Mouse (Mus musculus): ENCODE data around the gene Pofut2. TPM values are rescaled to one million over a fixed set of nuclear protein-coding genes. Genes with fewer than 3 reads are reported as not detected.

The Pofut2 gene
- 51.3 TPM for polyA plus RNA-seq (2017; shearing (Covaris generic))

GRCm38 (mm10) chr10:77258704-77259621 lies at the start of gene Pofut2:
Pofut2 (plus strand) TSS chr10:77259218.

Other genes with a start within 250 kb of the Pofut2 start
- gene Slc19a1, start 227.0 kb upstream of the Pofut2 start, polyA plus RNA-seq (2017; shearing (Covaris generic)): 68.8 TPM
- 0.16 TPM for gene Col18a1, start 92.7 kb upstream of the Pofut2 start, polyA plus RNA-seq (2017; shearing (Covaris generic))
- 0.77 TPM for gene Adarb1, start 159.1 kb downstream of the Pofut2 start, polyA plus RNA-seq (2017; shearing (Covaris generic))